Mouse (Mus musculus): ENCODE results near the gene Gm21974. TPM values are rescaled to one million over a fixed set of nuclear protein-coding genes. Genes with fewer than 3 reads are reported as not detected.
"Not testable (repeated sequence)": the region's sequence is repeated elsewhere in the genome, so short reads cannot be mapped to it uniquely, and the experiment has no call there.

Gene Gm21974
- total RNA-seq, 1 experiment from 2014 or later: not detected

DNA sequence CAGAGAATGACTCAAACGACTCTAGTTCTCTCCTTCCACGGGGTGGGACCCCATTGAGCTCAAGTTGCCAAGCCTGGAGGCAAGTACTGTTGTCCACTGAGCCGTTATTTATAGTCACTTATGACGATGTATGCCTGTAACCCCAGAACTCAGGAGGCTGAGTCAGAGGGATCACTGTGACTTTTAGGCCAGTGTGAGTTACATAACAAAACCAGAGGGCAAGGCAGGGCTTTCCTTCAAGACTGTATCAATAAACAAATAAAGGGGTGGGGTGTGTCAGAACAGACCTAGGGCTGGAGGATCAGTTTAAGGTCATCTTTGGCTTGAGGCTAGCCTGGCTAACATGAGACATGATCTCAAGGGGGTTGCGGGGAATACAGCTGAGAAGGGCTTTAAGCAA, 44.3 kb downstream of the Gm21974 start:
- no peak for ATAC-seq (replicated peaks in 1 of 2; ENCODE audit: insufficient read depth in 1 of 2, low FRiP score in 2 of 2, low TSS enrichment in 1 of 2, low read depth in 1 of 2, poor library complexity in 2 of 2, severe bottlenecking in 2 of 2)

DNA sequence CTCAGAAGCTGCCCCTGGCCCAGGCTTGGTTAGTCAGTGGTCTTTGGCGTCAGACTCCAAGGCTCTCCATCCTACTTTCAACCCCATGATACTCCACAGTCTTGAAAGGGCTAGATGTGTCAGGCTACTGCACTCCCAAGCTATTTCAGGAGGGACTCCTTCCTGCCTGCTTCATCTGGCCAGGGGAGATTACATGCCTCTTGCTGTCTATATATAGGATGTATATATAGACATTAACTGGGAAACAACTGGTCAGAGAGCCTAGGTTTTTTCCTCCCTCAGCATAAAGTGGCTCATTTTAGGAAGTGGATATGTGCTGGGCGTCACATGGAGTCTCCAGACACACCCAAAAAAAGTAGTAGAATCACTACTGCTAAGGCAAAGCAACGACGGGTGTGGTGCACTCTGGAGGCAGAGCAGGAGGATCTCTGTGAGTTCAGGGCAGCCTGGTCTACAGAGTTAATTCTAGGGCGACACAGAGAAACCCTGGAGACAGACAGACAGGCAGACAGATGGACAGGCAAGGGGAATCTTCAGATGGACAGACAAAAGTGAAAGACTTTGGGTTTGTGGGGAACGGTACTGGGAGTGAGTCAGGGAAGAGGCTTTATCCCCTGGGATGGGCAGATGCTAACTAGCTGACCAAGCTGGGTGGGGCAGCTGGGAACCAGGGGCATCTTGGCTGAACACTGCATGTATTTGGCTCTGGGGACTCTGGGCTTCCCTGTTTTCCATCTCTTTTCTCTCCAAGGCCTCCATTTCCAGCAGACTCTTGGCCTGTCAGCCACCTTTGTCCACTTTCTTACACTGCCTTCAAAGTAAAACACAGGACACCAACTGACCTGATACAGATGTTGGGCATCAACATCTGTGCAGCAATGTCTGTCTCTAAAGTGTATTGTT, 45.0 kb downstream of the Gm21974 start:
- ATAC-seq (replicated peaks in 1 of 2; ENCODE audit: insufficient read depth in 1 of 2, low FRiP score in 2 of 2, low TSS enrichment in 1 of 2, low read depth in 1 of 2, poor library complexity in 2 of 2, severe bottlenecking in 2 of 2): no peak

DNA sequence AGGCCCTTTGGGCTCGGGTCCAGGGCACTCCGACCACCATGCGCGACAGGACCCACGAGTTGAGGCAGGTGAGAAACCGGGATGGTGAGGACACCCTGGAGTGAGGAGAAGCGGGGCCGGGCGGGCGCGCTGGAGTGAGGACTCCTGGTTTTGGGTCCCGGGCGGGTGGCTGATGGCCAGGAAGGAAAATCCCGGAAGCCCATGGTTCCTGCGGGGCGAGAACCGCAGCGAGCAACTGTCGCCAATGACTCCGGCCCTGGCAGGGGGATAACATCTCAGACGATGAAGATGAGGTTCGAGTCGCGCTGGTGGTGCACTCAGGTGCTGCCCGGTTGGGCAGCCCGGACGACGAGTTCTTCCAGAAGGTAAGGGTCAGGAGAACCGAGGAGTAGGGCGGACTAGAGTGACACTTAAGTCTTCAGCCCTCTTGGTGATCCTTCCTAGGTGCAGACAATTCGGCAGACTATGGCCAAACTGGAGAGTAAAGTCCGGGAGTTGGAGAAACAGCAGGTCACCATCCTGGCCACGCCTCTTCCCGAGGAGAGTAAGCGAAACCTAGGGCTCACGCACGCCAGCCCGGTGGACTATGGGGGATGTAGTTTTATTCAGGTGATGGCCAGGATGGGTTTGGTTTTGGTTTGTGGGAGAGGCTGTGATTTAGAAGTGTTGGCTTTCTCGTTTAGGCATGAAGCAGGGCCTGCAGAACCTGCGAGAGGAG, 53.1 kb downstream of the Gm21974 start:
- peak; percentile 68 for ATAC-seq (replicated peaks in 1 of 2; ENCODE audit: insufficient read depth in 1 of 2, low FRiP score in 2 of 2, low TSS enrichment in 1 of 2, low read depth in 1 of 2, poor library complexity in 2 of 2, severe bottlenecking in 2 of 2)

DNA sequence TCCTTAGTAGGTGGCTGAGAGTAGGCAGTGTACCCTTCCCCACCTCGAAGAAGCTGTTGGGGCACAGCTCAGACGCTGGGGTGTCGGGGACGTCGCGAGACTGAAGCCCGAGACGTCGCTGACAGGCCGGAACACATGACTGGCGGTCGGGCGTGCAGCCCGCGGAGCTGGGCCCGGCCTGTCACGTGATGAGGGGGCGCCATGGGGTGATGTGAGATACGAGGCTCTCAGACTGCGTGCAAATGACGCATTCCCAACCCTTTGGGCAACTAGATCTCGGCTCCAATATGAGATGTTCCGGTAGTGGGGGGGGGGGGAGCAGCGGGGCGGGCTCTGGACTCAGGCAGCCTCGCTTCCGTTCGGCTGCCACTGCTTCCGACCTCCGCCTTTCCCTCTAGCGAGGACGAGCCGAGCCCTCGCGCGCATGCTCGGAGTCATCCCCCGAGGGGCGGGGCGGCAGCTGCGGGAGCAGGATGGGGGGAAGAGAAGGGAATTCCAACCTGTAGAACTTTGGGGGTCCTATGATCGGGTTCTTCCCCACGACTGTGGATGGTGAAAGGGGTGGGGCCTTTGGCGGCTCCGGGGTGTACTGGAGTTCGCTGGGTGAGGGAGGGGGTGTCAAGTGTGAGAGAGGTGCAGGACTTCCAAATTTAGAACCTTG, 53.8 kb downstream of the Gm21974 start:
- ATAC-seq (replicated peaks in 1 of 2; ENCODE audit: insufficient read depth in 1 of 2, low FRiP score in 2 of 2, low TSS enrichment in 1 of 2, low read depth in 1 of 2, poor library complexity in 2 of 2, severe bottlenecking in 2 of 2): peak; percentile 80 to 84

DNA sequence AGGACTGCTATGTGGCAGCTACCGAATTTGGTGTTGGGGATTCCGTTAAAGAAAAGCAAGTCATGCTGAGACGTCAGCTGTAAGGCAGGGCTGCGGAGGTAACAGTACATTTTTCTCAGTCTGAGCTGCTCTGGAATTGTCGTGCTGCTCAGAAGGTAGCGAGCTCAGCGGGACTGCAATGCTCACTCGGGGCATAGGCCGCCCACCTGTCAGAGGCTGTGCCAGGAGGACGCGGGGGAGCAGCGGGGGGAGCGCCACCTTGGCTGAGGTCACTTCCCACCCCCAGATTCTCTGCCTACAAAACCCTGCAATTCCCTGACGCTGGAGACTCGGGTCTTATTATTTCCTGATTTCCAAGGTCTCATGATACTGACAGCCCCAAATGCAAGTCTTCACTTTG, 54.4 kb downstream of the Gm21974 start:
- peak; percentile 50 to 54 for ATAC-seq (replicated peaks in 1 of 2; ENCODE audit: insufficient read depth in 1 of 2, low FRiP score in 2 of 2, low TSS enrichment in 1 of 2, low read depth in 1 of 2, poor library complexity in 2 of 2, severe bottlenecking in 2 of 2)

DNA sequence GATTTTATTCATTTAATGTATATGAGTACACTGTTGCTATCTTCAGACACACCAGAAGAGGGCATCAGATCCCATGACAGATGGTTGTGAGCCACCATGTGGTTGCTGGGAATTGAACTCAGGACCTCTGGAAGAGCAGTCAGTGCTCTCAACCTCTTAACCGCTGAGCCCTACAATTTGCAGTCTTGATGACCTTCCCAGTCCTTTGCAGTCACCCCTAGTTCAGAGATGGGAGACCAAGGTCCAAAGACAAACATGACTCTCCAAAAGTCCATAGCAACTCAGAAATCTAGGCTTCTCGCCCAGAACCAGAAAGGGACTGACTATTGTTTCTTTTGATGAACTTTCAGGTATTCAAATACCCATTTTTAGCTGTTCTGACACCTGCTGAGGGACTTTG, 55.2 kb downstream of the Gm21974 start:
- ATAC-seq (replicated peaks in 1 of 2; ENCODE audit: insufficient read depth in 1 of 2, low FRiP score in 2 of 2, low TSS enrichment in 1 of 2, low read depth in 1 of 2, poor library complexity in 2 of 2, severe bottlenecking in 2 of 2): not testable (repeated sequence)

DNA sequence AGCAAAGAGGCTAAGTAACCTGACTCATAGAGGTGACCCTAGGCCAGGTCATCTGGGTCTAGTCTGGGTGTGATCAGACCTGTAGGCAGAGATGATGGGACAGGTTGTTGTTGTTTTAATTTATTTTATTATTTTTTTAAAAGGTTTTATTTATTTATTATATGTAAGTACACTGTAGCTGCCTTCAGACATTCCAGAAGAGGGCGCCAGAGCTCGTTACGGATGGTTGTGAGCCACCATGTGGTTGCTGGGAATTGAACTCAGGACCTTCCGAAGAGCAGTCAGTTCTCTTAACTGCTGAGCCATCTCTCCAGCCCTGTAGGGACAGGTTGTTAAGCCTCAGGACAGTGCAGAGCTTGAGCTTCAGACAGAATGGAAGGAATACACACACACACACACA, 57.4 kb downstream of the Gm21974 start:
- not testable (repeated sequence) for ATAC-seq (replicated peaks in 1 of 2; ENCODE audit: insufficient read depth in 1 of 2, low FRiP score in 2 of 2, low TSS enrichment in 1 of 2, low read depth in 1 of 2, poor library complexity in 2 of 2, severe bottlenecking in 2 of 2)

DNA sequence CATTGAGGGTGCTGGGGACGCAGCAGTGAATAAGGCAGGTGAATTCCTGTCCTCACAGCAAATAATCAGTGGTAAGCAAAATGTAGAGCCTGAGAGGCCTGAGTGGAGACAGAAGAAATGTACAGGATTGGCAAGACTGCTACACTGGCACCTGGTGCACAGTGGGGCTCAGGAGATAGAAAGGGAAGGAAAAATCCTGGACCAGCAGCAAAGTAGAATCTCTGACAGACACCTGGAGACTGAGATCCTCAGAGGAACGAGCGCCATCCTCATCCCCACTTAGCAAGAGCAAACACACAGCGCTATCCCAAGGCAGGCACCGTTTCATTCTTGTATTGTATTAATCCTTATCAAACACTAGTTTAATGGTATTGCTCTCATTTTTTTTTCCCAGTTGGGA, 57.8 kb downstream of the Gm21974 start:
- no peak for ATAC-seq (replicated peaks in 1 of 2; ENCODE audit: insufficient read depth in 1 of 2, low FRiP score in 2 of 2, low TSS enrichment in 1 of 2, low read depth in 1 of 2, poor library complexity in 2 of 2, severe bottlenecking in 2 of 2)

Other genes starting within 250 kb of the Gm21974 start
- 60.5 and 72.0 TPM in 2 replicates for gene Bcl7c, start 186.5 kb downstream of the Gm21974 start, total RNA-seq (2017)
- 1.3 and 7.7 TPM in 2 replicates for gene Ctf1, start 182.7 kb downstream of the Gm21974 start, total RNA-seq (2017)
- not detected in 2 replicates for gene Ctf2, start 163.3 kb downstream of the Gm21974 start, total RNA-seq (2017)
- 15.1 and 18.5 TPM in 2 replicates for gene Fbxl19, start 150.9 kb downstream of the Gm21974 start, total RNA-seq (2017)
- gene Orai3, start 125.6 kb downstream of the Gm21974 start, total RNA-seq (2017): 25.3 and 34.4 TPM in 2 replicates
- gene Setd1a, start 118.8 kb downstream of the Gm21974 start, total RNA-seq (2017): 12.4 and 15.2 TPM in 2 replicates
- gene Gm49388, start 109.8 kb downstream of the Gm21974 start, total RNA-seq (2017): not detected in 2 replicates
- 30.2 and 35.6 TPM in 2 replicates for gene Hsd3b7, start 94.8 kb downstream of the Gm21974 start, total RNA-seq (2017)
- 47.1 and 82.4 TPM in 2 replicates for gene Stx4a, start 71.2 kb downstream of the Gm21974 start, total RNA-seq (2017)
- 0.40 and 1.6 TPM in 2 replicates for gene Stx1b, start 70.9 kb downstream of the Gm21974 start, total RNA-seq (2017)
- 44.5 and 50.2 TPM in 2 replicates for gene Zfp646, start 19.2 kb downstream of the Gm21974 start, total RNA-seq (2017)
- gene Zfp668, start 18.6 kb downstream of the Gm21974 start, total RNA-seq (2017): 5.4 and 7.0 TPM in 2 replicates
- gene Prss53, start 4.5 kb downstream of the Gm21974 start, total RNA-seq (2017): 0.94 TPM in 1 of 2 replicates, not detected in the other
- gene Vkorc1, start 163 bp upstream of the Gm21974 start, total RNA-seq (2017): 31.1 and 40.5 TPM in 2 replicates
- 37.4 and 44.7 TPM in 2 replicates for gene Bckdk, start 8.6 kb upstream of the Gm21974 start, total RNA-seq (2017)
- gene Kat8, start 17.1 kb upstream of the Gm21974 start, total RNA-seq (2017): 42.5 and 48.2 TPM in 2 replicates
- gene Prss8, start 34.6 kb upstream of the Gm21974 start, total RNA-seq (2017): not detected in 2 replicates
- 1.2 and 2.3 TPM in 2 replicates for gene Prss36, start 51.3 kb upstream of the Gm21974 start, total RNA-seq (2017)
- gene Fus, start 72.0 kb upstream of the Gm21974 start, total RNA-seq (2017): 98.3 and 114 TPM in 2 replicates
- gene Pycard, start 98.4 kb upstream of the Gm21974 start, total RNA-seq (2017): 16.9 and 21.1 TPM in 2 replicates
- gene Trim72, start 108.5 kb upstream of the Gm21974 start, total RNA-seq (2017): not detected in 2 replicates
- 29.7 and 53.4 TPM in 2 replicates for gene Itgam, start 167.2 kb upstream of the Gm21974 start, total RNA-seq (2017)
- 0.56 TPM in 1 of 2 replicates, not detected in the other for gene Gm49368, start 167.2 kb upstream of the Gm21974 start, total RNA-seq (2017)
- 1.3 and 2.4 TPM in 2 replicates for gene Itgax, start 234.1 kb upstream of the Gm21974 start, total RNA-seq (2017)